Mouse (Mus musculus) spleen, adult 2 months (tissue): Measurements from ENCODE around the gene Morn1. TPM values are rescaled to one million over a fixed set of nuclear protein-coding genes. Genes with fewer than 3 reads are reported as not detected.

Experiments
- DNase-seq, 2 experiments: peaks; one replicate each; pipeline versions ENCODE4 v3.0.0 to v3.0.0-alpha.2; 2012 to 2021; ENCODE audit warnings: low spot score in 2 of 2, low read depth in 1 of 2
- H3K27ac ChIP-seq: fragments of 200-500 bp; 2 replicates; pipeline ENCODE4 v1.5.1; 2012; ENCODE audit warnings: low read length, inconsistent platforms; ENCODE audit not compliant: insufficient read depth
- H3K27me3 ChIP-seq: fragments of 200-500 bp; 2 replicates; pipeline ENCODE4 v1.6.1; 2012; ENCODE audit warnings: mild to moderate bottlenecking, moderate library complexity, low read length, inconsistent platforms; ENCODE audit not compliant: control insufficient read depth, insufficient read depth
- H3K36me3 ChIP-seq: fragments of 200-500 bp; 2 replicates; pipeline ENCODE4 v1.6.1; 2012; ENCODE audit warnings: mild to moderate bottlenecking, low read length, inconsistent platforms; ENCODE audit not compliant: control insufficient read depth, insufficient read depth
- H3K4me1 ChIP-seq: fragments of 200-500 bp; 2 replicates; pipeline ENCODE4 v1.6.1; 2011; ENCODE audit warnings: inconsistent platforms; ENCODE audit not compliant: control insufficient read depth, insufficient read depth, insufficient read length
- H3K4me3 ChIP-seq: fragments of 200-500 bp; 2 replicates; pipeline ENCODE4 v1.5.1; 2011; ENCODE audit warnings: mild to moderate bottlenecking, inconsistent platforms; ENCODE audit not compliant: insufficient read depth, insufficient read length; ENCODE audit errors: extremely low read depth
- CTCF ChIP-seq: fragments of 200-500 bp; IDR thresholded peaks from 2 replicates; pipeline ENCODE4 v1.5.1; 2011; ENCODE audit warnings: mild to moderate bottlenecking, inconsistent platforms; ENCODE audit not compliant: insufficient read depth, insufficient read length, insufficient replicate concordance; ENCODE audit errors: extremely low read depth
- POLR2A ChIP-seq: fragments of 200-500 bp; IDR thresholded peaks from 2 replicates; pipeline ENCODE4 v1.6.1; 2011; ENCODE audit warnings: low read depth, low read length, inconsistent platforms
- WGBS: fragments of 180-500 bp; shearing (Covaris S2); methylation state at CpG from one replicate; pipeline ENCODE4 v1.1.7; 2018; 5-methylcytosine and 5-hydroxymethylcytosine counted together
- polyA plus RNA-seq: library from polyadenylated mRNA; depleted of rRNA; stranded (reverse); fragments of >200 nt; gene quantifications from 2 replicates; pipeline ENCODE4 v1.2.3, GENCODE M21; 2012

Morn1 gene
- polyA plus RNA-seq, 1 experiment = 3.7 TPM

DNA sequence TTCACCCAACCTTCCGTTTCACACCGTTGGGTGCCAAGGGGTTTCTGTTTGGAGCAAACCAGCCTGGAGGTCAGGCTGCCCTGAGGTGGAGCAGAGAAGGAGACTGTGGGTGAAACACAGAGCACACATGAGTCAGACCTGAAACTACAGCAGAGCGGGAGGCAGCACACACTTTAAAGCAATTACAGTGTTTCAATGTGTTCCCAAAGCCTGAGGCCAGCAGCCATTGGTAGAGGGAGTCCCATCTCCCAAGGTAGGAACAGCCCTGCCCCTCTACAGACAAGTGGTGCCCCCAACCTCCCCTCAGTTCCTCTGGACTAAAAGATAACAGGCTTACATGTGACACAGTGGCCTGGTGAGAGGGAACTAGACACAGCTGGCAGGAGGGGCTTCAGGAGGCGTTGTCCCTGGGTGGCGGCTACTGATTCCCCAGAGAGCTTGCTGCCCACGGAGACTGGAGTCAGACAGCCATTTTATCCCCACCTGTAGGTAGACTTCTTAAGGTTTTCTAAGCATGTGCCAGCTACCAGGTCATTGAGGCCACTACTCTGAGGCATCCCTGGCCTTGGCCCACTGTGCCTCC, 31.1 kb downstream of the Morn1 start:
- H3K27ac ChIP-seq = no peak overlapping the region
- peaks cover 6% of the 10 kb centered on the region; the same call in 1 of the 2 replicates for H3K4me1 ChIP-seq
- H3K36me3 ChIP-seq = no peaks in the 10 kb centered on the region
- WGBS = 44% methylated on average over 6 of the region's 6 CpGs
- no peak overlapping the region for H3K4me3 ChIP-seq
- TF ChIP-seq POLR2A (no peak), CTCF (no peak)
- no peak for DNase-seq
- no peaks in the 10 kb centered on the region for H3K27me3 ChIP-seq

DNA sequence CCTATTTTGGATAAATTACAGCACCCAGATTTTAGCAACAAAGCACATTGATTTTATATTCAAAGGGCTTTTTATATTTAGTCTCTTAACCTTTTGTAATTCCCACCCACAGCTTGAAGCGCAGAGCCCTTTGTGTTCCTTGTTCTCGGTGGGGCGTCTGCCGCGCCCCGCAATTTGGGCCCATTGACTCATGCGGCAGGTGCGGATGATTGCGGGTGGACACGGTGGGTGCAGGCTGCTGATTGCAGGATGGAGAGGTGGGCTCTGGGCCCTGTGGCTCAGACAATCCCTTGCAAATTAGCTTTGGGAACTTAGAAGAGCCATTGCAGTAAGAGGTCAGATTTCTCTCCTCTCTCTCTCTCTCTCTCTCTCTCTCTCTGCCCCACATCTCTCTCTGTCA, 31.9 kb downstream of the Morn1 start:
- H3K4me3 ChIP-seq = no peak overlapping the region
- 96% methylated on average over 10 of the region's 10 CpGs for WGBS
- DNase-seq = no peak
- TF ChIP-seq POLR2A (no peak), CTCF (no peak)
- H3K4me1 ChIP-seq = peaks cover 6% of the 10 kb centered on the region; the same call in 1 of the 2 replicates
- H3K27ac ChIP-seq = no peak overlapping the region
- no peaks in the 10 kb centered on the region for H3K27me3 ChIP-seq
- no peaks in the 10 kb centered on the region for H3K36me3 ChIP-seq

DNA sequence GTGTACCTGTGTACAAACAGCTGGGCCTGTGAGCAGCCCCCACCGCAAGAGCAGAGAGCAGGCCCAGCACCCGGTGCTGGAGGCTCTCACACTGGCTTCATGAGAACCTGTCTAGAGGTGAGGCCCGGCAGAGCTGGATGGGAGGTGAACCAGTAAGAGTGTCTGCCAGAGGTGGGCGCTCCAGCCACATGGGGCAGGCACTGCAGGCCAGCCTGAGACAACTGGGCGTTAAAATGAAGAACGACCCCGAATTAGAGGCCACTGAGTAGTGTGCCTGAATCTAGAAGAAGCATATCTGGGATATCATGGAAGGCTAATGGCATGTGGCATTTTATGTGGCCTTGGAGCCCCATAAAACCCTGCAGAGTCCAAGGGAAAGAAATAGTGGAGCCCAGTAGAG, 33.7 kb downstream of the Morn1 start:
- Histone ChIP-seq H3K36me3 (no peaks in the 10 kb centered on the region), H3K4me3 (no peak overlapping the region), H3K27ac (no peak overlapping the region), H3K27me3 (no peaks in the 10 kb centered on the region), H3K4me1 (peaks cover 6% of the 10 kb centered on the region; the same call in 1 of the 2 replicates)
- WGBS = 87% methylated on average over 7 of the region's 7 CpGs
- DNase-seq = no peak
- TF ChIP-seq CTCF (no peak), POLR2A (no peak)

DNA sequence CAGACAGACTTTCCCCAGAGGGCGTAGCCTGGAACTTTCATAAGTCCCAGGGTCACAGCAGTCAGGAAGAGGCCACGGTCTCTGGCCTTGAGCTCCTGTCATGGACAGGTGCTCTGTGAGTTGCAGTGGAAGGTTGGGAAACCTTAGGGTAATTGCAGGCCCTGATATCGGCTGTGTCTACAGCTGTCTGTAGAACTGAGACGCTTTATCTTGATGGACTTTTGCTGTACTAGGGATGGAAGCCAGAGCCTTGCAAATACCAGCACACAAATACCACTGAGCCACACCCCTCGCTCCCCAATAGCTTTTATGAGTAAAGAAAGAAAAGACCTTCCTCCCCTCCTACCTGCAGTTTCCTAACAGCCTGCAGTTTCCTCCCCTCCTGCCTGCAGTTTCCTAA, 34.2 kb downstream of the Morn1 start:
- H3K27ac ChIP-seq = no peak overlapping the region
- no peak overlapping the region for H3K4me3 ChIP-seq
- H3K27me3 ChIP-seq = no peaks in the 10 kb centered on the region
- TF ChIP-seq CTCF = no peak
- no peak for TF ChIP-seq POLR2A
- WGBS = 77% methylated on average over 5 of the region's 5 CpGs
- no peaks in the 10 kb centered on the region for H3K36me3 ChIP-seq
- no peak for DNase-seq
- peaks cover 6% of the 10 kb centered on the region; the same call in 1 of the 2 replicates for H3K4me1 ChIP-seq

DNA sequence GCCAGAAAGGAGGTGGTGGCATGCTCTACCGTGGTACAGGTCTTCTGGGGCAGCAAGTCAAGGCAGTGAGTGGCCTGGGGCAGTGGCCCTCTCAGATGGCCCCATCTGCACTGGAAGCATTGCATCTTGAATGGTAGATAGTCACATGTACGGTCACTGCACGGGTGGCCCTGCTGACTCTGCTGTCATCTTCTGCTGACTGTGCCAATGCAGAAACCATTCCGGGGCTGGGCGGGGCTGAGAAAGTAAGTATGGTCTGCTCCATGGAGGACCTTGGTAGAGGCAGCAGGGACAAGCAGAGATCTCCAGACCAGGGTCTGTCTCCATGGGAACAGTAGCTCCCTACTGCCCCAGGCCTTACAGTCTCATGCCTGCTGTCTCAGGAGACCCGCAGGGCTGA, 34.8 kb downstream of the Morn1 start:
- 95% methylated on average over 6 of the region's 6 CpGs for WGBS
- no peak for DNase-seq
- Histone ChIP-seq H3K36me3 (no peaks in the 10 kb centered on the region), H3K27ac (no peak overlapping the region), H3K27me3 (no peaks in the 10 kb centered on the region), H3K4me1 (peaks cover 6% of the 10 kb centered on the region; the same call in 1 of the 2 replicates), H3K4me3 (no peak overlapping the region)
- TF ChIP-seq POLR2A (no peak), CTCF (no peak)

DNA sequence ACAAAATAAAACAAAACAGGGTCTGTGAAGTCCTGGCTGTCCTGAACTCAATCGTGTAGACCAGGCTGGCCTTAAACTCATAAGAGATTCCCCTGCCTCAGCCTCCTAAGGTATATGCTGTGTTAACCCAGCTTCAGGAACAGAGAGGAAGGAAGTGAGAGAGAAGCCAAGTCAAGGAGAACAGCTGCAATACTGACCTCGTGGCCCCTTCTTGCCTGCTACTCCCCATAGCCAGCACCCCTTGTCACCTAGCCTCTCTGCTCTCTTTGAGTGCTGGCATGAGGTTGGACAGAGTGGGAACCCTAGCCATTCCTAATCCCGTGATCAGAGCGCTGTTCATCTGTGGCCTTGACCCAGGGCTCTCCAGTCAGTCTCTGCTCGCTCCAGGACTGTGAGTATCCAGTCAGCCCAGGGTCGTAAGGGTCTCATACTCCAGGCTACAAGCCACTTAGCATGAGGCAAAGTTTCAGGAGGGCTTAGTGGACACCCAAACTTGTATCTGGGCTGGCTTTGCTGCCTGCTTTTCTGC, 35.6 kb downstream of the Morn1 start:
- TF ChIP-seq CTCF = no peak
- TF ChIP-seq POLR2A = no peak
- Histone ChIP-seq H3K27me3 (no peaks in the 10 kb centered on the region), H3K4me1 (peaks cover 12% of the 10 kb centered on the region; the same call in 1 of the 2 replicates), H3K27ac (no peak overlapping the region), H3K36me3 (no peaks in the 10 kb centered on the region), H3K4me3 (no peak overlapping the region)
- 75% methylated on average over 6 of the region's 6 CpGs for WGBS
- DNase-seq = no peak

DNA sequence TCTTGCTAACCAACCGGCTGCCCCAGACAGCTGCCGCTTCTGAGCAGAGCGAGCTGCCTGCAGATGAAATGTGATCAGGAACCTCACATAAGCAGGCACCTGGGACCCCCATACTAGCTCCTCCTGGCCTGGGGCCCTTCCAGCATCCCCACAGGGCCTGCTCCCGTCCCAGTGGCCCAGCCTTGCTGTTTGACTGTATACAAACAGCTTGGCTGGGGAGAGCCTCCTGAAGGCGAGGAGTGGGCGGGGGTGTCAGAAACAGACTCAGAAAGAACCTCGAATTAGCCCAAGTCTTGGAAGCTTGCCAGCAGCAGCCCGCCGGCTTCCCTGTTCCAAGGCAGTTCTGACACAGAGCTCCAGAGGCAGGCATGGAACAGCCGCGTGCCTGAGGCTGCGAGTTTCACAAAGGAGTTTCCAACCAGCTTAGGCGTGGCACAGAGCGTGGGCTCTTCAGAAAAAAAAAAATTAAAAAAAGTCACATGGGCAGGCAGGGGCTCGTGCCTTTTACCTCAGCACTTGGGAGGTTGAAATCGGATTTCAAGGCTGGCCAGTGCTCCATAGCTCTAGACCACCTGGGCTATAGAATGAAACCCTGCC, 36.2 kb downstream of the Morn1 start:
- DNase-seq = no peak
- Histone ChIP-seq H3K27me3 (no peaks in the 10 kb centered on the region), H3K4me3 (no peak overlapping the region), H3K27ac (no peak overlapping the region), H3K4me1 (peaks cover 13% of the 10 kb centered on the region; the same call in 1 of the 2 replicates), H3K36me3 (no peaks in the 10 kb centered on the region)
- 74% methylated on average over 16 of the region's 16 CpGs for WGBS
- TF ChIP-seq POLR2A (no peak), CTCF (no peak)
